Mouse (Mus musculus): ENCODE data around the gene Layn.

The Layn gene

GRCm38 (mm10) chr9:51032291-51032690 is 44.6 kb downstream of the Layn start:
- DNase-seq (ENCODE audit: low read depth): no peak

DNA sequence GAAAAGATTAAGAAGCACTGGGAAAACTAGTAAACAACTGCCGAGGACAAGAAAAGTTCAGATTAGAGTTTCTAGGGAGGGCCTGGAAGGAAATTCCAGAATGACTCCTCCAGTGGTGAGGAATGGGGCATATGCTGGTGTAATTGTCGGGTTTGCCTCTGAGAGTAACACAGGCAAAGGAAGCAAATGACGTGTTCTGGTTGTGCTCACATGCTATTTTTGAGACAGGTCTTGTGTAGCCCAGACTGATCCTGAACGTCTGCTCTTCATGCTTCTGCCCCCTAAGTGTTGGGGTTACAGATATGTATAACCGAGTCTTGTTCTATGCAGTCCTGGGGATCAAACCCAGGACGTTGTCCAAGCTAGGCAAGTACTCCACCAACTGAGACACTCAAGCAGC is 45.3 kb downstream of the Layn start:
- DNase-seq (ENCODE audit: low read depth): no peak

GRCm38 (mm10) chr9:51030147-51030546 is 46.7 kb downstream of the Layn start:
- DNase-seq (ENCODE audit: low read depth): no peak

GRCm38 (mm10) chr9:51026952-51027351 is 49.9 kb downstream of the Layn start:
- no peak for DNase-seq (ENCODE audit: low read depth)

DNA sequence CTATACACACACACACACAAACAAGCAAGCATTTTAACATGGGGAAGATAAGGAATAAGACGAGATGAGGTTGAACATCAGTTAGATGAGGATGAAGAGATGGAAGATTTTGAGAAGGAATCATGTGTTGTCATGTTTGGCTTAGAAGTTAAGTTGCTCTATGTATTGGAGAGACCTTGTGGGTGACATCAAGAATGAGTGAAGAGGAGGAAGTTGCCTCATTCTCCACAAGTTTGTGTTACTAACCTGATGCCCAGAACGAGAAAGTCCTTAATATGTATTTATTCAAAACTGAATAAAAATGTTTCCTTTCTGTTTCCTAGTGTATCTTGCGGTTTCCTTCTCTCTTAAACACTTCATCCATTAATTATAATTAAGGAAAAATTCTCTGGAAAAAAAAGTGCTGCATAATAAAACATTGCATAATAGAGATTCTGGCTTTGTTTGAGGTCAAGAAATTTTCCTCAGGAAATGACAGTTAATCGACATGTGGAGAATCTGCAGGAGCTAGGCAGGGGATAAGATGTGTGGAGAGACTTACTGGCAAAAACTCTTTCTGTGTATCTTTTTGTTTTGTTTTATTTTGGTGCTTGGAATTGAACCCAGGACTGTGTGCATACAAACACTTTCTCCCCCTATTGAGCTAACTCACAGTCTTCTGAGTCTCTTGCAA is 55.6 kb downstream of the Layn start:
- DNase-seq (ENCODE audit: low read depth): no peak

DNA sequence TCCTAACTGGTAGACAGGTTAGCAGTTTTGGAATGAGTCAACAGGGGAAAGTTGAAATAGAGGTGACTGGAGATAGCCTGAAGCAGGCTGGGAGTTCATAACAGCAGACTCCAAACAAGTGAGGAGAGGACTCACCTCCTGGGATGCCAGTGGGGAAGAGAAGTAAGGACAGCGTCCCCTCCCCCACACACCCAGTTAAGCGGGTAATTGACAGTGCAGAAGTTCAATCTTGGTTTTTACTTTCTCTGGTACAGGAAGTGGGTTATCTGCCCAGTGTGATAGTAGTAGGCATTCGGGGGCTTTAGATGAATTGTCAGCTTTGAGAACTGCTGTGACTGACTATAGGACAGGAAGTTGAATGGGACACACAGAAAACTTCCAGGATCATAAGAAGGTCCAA is 56.5 kb downstream of the Layn start:
- DNase-seq (ENCODE audit: low read depth): peak; percentile 29

DNA sequence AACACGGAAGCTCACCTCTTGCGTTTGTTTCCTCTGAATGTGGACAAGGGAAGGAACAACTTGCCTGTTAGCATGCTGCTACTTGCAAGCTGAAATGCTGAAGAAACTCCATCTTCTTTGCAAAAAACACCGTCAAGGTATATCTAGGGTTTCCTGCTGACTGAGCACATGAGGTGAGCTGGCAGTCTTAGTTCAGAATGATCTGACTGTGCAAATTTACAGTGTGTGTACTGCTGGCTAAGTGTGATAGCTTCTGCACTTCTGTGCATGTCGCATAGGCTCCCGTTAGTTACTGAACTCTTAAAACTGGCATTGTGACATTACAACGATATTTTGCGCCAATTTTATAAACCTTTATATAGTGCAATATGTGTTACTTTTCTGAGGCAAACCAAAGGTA is 57.2 kb downstream of the Layn start:
- no peak for DNase-seq (ENCODE audit: low read depth)

DNA sequence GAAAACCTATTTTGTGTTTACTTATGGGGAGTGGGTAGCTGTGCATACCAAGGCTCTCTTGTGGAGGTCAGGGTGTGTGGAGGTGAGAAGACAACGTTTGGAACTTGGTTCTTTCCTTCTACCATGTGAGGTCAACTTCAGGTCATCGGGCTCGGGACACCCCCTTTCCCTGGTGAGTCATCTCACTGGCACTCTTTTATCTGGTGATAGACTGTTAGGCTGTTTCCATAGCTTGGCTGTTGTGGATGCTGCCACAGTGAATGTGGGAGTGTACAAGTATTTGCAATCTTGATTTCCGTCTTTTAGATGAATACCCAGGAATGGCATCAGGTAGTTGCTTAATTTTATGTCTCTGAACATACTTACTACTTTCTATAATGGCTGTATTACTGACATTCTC is 61.2 kb downstream of the Layn start:
- DNase-seq (ENCODE audit: low read depth): no peak

DNA sequence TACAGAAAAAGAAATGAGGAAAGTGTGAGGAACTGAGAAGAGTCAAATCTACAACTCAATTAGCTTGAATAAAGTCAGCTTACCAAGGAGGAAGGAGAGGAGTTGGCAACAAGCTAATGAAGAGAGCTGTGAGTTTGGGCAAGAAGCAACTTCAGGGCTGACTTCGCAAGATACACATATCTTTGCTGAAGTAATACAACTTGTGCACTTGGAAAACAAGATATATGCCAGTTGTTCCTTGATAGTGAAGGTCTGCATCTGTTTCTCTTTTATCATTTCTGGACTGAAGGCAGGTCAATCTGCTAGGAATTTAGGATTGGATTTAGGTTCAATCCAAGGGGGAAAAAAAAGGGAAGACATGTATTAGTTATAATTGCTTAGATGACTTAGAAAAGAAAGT is 63.2 kb downstream of the Layn start:
- no peak for DNase-seq (ENCODE audit: low read depth)

DNA sequence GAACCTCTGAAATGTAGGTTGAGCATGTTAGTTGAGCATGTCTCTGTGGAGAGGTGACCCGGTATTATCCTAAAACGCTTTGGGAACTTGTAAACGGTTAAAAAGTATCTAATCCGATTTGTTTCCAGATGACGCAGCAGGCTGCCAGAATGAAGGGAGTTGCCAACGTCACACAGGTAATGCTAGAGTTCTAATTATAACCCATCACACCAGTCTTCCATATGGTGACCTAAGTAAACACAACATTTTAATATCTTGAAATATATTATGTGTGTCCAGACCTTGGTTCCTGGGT is 67.3 kb downstream of the Layn start:
- DNase-seq (ENCODE audit: low read depth): no peak

GRCm38 (mm10) chr9:51008841-51009655 is 67.8 kb downstream of the Layn start, which contains the start of gene Sik2:
Gene Sik2, minus strand, starts transcription at chr9:51009073.
- DNase-seq (ENCODE audit: low read depth): peak; percentile 96

DNA sequence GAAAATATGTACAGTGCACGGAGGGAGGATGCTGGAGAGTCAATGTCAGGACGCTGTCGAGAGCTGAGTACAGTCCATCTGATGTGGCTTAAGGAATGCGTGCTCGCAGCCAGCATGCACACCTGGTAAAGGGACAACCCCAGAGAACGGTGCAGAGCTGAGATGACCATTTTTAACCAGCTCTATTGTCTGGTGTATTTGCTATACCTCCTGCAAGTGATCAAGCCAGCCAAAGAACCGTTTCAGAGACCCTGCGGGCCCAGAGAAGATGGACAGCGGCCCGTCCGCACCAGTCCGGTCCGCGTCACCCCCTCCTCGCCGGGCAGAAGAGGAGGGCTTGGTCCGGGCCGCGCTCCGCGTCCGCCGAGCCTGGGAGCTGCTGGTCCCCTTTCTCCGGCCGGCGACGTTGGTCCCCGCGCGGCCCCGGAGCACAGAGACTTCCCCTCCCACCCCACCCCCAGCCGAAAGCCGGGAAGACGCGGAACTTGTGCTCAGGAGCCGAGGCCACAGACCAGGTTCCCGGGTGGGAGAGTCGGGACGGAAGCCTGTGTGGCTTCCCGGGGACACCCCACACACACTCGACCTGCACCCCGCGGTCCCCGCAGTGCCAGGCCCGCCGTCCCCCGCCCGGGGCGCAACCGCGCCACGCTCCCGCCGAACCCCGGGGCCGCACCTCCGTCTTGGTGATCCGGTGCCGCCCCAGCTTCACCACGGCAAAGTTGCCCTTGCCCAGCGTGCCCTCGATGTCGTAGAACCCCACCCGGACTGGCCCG is 68.6 kb downstream of the Layn start:
- DNase-seq (ENCODE audit: low read depth): no peak

GRCm38 (mm10) chr9:51007726-51008067 is 69.2 kb downstream of the Layn start:
- DNase-seq (ENCODE audit: low read depth): peak; percentile 56

GRCm38 (mm10) chr9:51006846-51007245 is 70.0 kb downstream of the Layn start:
- peak; percentile 91 for DNase-seq (ENCODE audit: low read depth)

Data from naive thymus-derived CD4-positive, alpha-beta T cell, adult 2 months (primary cell).